Mouse (Mus musculus) erythroblast, embryonic 14.5 days (primary cell): ENCODE data around the gene Apon.

Experiments used
- GATA1 ChIP-seq: IDR thresholded peaks from 2 replicates; pipeline ENCODE4 v1.6.1; 2012; ENCODE audit warnings: low read length, inconsistent platforms, mixed read lengths
- TAL1 ChIP-seq: IDR thresholded peaks from 3 replicates; pipeline ENCODE4 v1.6.1; 2012; ENCODE audit warnings: low read length, inconsistent platforms, mixed read lengths

GRCm38 (mm10) chr10:128240131-128240530 is 13.8 kb upstream of the Apon start:
- no peak for TF ChIP-seq GATA1
- no peak for TF ChIP-seq TAL1
